Mouse (Mus musculus) spleen, adult 2 months (tissue): Measurements from ENCODE around the gene Tom1l2.

ENCODE experiments used
- CTCF ChIP-seq: fragments of 200-500 bp; IDR thresholded peaks from 2 replicates; pipeline ENCODE4 v1.5.1; 2011; ENCODE audit warnings: mild to moderate bottlenecking, inconsistent platforms; ENCODE audit not compliant: insufficient read depth, insufficient read length, insufficient replicate concordance; ENCODE audit errors: extremely low read depth
- POLR2A ChIP-seq: fragments of 200-500 bp; IDR thresholded peaks from 2 replicates; pipeline ENCODE4 v1.6.1; 2011; ENCODE audit warnings: low read depth, low read length, inconsistent platforms

DNA sequence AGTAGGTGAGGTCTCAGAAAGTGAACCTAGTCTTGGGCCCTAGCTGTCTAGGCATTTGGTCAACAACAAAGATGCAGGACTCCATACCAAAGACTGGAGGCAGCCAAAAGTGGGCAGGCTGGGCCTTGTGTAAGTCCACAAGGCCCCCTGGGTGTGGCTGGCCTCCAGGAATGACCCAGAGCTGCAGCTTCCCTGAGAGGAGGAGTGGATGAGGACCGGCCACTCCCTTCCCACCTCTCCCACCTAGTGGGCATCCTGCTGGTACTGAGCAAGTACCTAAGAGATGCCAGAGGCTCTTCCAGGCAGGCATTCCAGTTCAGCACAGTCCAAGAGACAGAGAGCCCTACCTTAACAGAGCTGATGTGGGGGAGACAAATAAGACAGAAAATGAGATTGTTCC, 7.2 kb upstream of the Tom1l2 start:
- TF ChIP-seq CTCF (no peak), POLR2A (no peak)
